Mouse (Mus musculus): ENCODE measurements around the gene Slc4a8. TPM values are rescaled to one million over a fixed set of nuclear protein-coding genes. Genes with fewer than 3 reads are reported as not detected.

Slc4a8 gene
- polyA plus RNA-seq, 1 experiment from 2014 or later, result 2.5 TPM

DNA sequence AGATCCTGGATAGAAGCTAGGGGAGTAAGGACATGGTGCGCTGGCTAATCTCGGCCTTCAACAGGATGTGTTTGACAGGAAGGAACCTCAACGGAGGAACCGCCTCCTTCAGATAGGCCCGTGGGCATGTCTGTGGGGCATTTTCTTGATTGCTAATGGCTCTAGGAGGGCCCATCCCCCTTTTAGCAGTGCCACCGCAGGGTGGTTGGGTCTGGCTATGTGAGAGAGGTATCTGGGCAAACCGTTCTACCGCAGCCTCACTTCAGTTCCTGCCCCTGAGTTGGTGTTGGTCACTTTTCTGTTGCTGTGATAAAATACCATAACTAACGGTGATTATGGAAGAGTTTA is 25.6 kb upstream of the Slc4a8 start:
- Histone ChIP-seq H3K4me1 (replicated peaks; ENCODE audit: control insufficient read depth, insufficient read depth, low read length) (no peaks in the 10 kb centered on the region), H3K4me2 (ENCODE audit: low read depth, low read length) (no peak overlapping the region), H3K9me3 (ENCODE audit: control insufficient read depth, low read length) (no peaks in the 10 kb centered on the region), H3K27me3 (ENCODE audit: control insufficient read depth, insufficient read depth, low read depth, low read length) (peaks cover 7% of the 10 kb centered on the region), H3K9ac (ENCODE audit: low read length) (no peak overlapping the region), H3K4me3 (ENCODE audit: low read length) (no peak overlapping the region), H3K27ac (ENCODE audit: low read length) (no peak overlapping the region), H3K36me3 (ENCODE audit: control insufficient read depth, insufficient read depth, low read length) (no peaks in the 10 kb centered on the region)
- ATAC-seq (ENCODE audit: low read depth), result no peak
- WGBS, result 75% methylated on average over 9 of the region's 9 CpGs

DNA sequence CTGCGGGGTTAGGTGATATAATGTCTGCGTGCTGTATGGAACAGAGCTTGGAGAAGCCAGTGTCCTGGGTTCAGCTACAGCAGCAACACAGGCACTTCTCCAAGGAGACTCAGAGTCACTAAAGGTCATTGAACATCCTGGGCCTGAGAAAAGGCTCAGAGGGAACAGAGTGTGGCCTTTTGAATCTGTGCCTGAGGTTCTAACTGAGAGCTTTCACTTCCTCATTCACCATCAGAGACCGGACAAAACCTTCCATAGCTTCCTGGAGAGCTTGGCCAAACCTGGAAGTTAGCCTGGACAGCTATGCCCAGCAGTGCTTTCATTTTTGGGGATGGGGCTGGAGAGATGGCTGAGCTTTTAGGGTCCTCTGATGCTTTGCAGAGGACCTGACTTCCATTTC is 23.9 kb upstream of the Slc4a8 start:
- Histone ChIP-seq H3K36me3 (ENCODE audit: control insufficient read depth, insufficient read depth, low read length) (no peaks in the 10 kb centered on the region), H3K4me3 (ENCODE audit: low read length) (no peak overlapping the region), H3K27me3 (ENCODE audit: control insufficient read depth, insufficient read depth, low read depth, low read length) (no peaks in the 10 kb centered on the region), H3K4me1 (replicated peaks; ENCODE audit: control insufficient read depth, insufficient read depth, low read length) (no peaks in the 10 kb centered on the region), H3K4me2 (ENCODE audit: low read depth, low read length) (no peak overlapping the region), H3K9me3 (ENCODE audit: control insufficient read depth, low read length) (no peaks in the 10 kb centered on the region), H3K27ac (ENCODE audit: low read length) (no peak overlapping the region), H3K9ac (ENCODE audit: low read length) (no peak overlapping the region)
- 90% methylated on average over 3 of the region's 3 CpGs for WGBS
- ATAC-seq (ENCODE audit: low read depth), result no peak

DNA sequence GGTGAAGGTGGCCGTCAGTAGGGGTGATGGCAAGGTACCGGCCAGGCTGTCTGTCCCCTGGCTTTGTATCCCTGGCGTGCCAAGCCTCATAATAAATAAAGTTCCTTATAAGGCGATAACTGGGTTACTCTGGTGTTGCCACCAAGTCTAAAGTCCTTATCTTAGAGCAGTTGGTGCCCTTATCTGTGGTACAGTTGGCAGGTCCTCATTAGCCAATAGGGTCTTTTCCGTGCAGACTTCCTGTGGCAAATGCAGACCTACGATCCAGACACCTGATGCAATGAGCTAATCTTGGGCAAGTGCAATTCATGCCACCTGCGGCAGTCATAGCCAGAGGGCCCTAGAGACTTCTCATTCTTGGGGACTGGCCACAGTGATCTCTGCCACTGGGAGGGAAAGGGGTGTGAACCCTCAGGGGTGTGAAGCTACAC is 23.2 kb upstream of the Slc4a8 start:
- Histone ChIP-seq H3K4me2 (ENCODE audit: low read depth, low read length) (no peak overlapping the region), H3K4me1 (replicated peaks; ENCODE audit: control insufficient read depth, insufficient read depth, low read length) (no peaks in the 10 kb centered on the region), H3K4me3 (ENCODE audit: low read length) (no peak overlapping the region), H3K9ac (ENCODE audit: low read length) (no peak overlapping the region), H3K27ac (ENCODE audit: low read length) (no peak overlapping the region), H3K36me3 (ENCODE audit: control insufficient read depth, insufficient read depth, low read length) (no peaks in the 10 kb centered on the region), H3K27me3 (ENCODE audit: control insufficient read depth, insufficient read depth, low read depth, low read length) (no peaks in the 10 kb centered on the region), H3K9me3 (ENCODE audit: control insufficient read depth, low read length) (no peaks in the 10 kb centered on the region)
- WGBS, result 72% methylated on average over 7 of the region's 7 CpGs
- ATAC-seq (ENCODE audit: low read depth), result no peak

DNA sequence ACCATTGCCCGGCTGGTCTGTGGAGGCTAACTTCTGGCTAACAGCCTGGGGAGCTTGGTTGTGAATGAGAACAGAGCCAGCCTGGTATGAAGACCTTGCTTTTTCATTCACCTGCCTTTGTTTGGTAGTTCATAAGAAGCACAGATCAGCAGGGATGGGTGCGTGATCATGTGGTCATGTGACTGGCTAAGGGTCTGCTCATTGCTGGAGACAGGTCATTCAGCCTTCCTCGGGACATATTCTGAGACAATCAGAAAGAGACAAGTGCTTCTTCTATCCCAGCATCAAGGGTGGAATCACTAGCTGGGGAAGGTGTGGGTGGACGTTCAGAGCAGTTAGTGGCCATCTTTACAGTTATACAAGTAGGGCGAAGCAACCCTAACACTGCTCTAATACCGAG is 22.1 kb upstream of the Slc4a8 start:
- 83% methylated on average over 6 of the region's 6 CpGs for WGBS
- H3K9ac ChIP-seq (ENCODE audit: low read length), result no peak overlapping the region
- no peak overlapping the region for H3K4me2 ChIP-seq (ENCODE audit: low read depth, low read length)
- no peaks in the 10 kb centered on the region for H3K36me3 ChIP-seq (ENCODE audit: control insufficient read depth, insufficient read depth, low read length)
- ATAC-seq (ENCODE audit: low read depth), result no peak
- no peak overlapping the region for H3K4me3 ChIP-seq (ENCODE audit: low read length)
- no peaks in the 10 kb centered on the region for H3K27me3 ChIP-seq (ENCODE audit: control insufficient read depth, insufficient read depth, low read depth, low read length)
- no peaks in the 10 kb centered on the region for H3K9me3 ChIP-seq (ENCODE audit: control insufficient read depth, low read length)
- no peaks in the 10 kb centered on the region for H3K4me1 ChIP-seq (replicated peaks; ENCODE audit: control insufficient read depth, insufficient read depth, low read length)
- no peak overlapping the region for H3K27ac ChIP-seq (ENCODE audit: low read length)

DNA sequence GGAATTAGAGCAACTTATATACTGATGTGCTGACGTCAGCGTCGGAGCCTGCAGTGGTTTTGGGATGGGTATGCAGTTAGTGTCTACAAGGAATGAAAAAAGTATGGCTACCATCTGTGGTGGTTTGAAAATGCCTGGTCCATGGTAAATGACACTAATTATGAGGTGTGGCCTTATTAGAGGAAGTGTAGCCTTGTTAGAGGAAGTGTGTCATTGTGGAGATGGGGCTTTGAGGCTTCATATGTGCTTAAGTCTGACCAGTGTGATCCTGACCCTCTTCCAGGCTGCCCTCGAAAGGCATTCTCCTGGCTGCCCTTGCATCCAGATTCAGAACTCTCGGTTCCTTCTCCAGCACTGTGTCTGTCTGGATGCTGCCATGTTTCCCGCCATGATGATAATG is 18.3 kb upstream of the Slc4a8 start:
- no peak for ATAC-seq (ENCODE audit: low read depth)
- 91% methylated on average over 6 of the region's 6 CpGs for WGBS

DNA sequence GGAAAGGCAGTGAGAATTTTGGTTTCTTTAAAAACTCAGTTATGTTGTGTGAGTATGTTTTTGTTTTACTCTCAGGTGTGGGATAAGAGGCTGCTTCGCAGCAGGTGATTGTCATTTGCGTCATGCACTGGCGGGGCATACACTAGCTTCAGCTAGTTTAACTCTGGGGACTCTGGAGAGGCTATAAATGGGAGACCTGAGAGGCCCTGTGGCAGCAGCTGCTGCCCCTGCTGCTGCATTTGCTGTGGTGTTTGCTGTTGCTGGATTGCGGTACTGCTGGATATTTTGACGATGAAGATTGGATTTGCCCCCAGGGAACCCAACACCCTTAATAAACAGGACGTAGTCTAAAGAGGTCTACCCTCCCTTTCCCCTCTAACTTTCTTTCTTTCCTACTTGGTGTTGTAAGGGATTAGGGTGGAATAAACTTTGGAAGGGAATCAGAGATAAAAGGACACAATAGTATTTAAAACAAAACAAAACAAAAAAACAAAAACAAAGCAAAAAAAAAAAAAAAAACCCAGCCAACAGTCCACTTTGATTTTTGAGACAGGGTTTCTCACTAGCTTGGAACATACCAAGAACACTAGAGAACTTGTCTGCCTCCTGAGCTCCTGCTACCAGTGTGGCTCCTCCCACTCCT is 14.9 kb upstream of the Slc4a8 start:
- Histone ChIP-seq H3K27ac (ENCODE audit: low read length) (no peak overlapping the region), H3K9me3 (ENCODE audit: control insufficient read depth, low read length) (no peaks in the 10 kb centered on the region), H3K4me2 (ENCODE audit: low read depth, low read length) (peak overlapping the region; percentile 62), H3K9ac (ENCODE audit: low read length) (no peak overlapping the region), H3K36me3 (ENCODE audit: control insufficient read depth, insufficient read depth, low read length) (no peaks in the 10 kb centered on the region), H3K4me1 (replicated peaks; ENCODE audit: control insufficient read depth, insufficient read depth, low read length) (peaks cover 8% of the 10 kb centered on the region; the same call in 1 of the 2 replicates), H3K4me3 (ENCODE audit: low read length) (peak overlapping the region; percentile 33), H3K27me3 (ENCODE audit: control insufficient read depth, insufficient read depth, low read depth, low read length) (peaks cover 9% of the 10 kb centered on the region)
- no peak for ATAC-seq (ENCODE audit: low read depth)
- 30% methylated on average over 6 of the region's 6 CpGs for WGBS

More for the DNA sequence above, 18.3 kb upstream of the Slc4a8 start:
- Histone ChIP-seq H3K27ac (ENCODE audit: low read length) (no peak overlapping the region), H3K4me1 (replicated peaks; ENCODE audit: control insufficient read depth, insufficient read depth, low read length) (peaks cover 8% of the 10 kb centered on the region; the same call in 1 of the 2 replicates), H3K4me2 (ENCODE audit: low read depth, low read length) (no peak overlapping the region), H3K36me3 (ENCODE audit: control insufficient read depth, insufficient read depth, low read length) (no peaks in the 10 kb centered on the region), H3K9ac (ENCODE audit: low read length) (no peak overlapping the region), H3K4me3 (ENCODE audit: low read length) (no peak overlapping the region), H3K9me3 (ENCODE audit: control insufficient read depth, low read length) (no peaks in the 10 kb centered on the region), H3K27me3 (ENCODE audit: control insufficient read depth, insufficient read depth, low read depth, low read length) (peaks cover under 1% of the 10 kb centered on the region)

DNA sequence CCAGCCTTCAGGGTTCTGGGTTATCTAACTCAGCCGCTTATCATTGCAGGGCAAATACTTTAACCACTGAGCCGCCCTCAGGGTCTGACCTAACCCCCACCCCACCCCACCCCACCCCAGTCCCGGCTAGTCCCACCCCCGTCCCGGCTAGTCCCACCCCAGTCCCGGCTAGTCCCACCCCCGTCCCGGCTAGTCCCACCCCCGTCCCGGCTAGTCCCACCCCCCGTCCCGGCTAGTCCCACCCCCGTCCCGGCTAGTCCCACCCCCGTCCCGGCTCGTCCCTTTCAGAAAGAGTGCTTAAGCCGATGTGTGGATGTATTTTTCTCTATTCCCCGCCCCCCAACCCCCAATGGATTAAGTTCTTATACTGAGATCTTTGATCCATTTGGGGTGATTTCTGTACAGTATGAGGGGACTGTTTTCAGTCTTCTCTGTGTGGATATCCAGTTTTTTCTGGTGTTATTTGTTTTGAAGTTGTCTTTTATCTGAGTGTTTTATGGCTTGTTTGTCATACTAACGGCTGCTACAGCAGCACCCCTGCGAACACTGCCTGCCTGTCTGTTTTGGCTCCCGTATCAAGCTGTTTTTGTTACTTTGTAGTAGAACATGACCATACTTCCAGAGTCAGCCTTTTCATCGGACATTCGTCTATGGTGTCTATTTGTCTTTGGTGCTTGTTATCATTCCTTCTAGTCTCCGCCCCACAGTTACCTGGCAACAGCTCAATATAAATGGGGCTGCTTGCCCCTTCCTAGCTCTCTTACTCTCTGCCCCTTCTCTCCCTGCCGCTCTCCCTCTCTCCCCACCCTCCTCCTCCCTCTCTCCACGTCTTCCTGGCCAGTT is 14.2 kb upstream of the Slc4a8 start:
- Histone ChIP-seq H3K36me3 (ENCODE audit: control insufficient read depth, insufficient read depth, low read length) (no peaks in the 10 kb centered on the region), H3K27ac (ENCODE audit: low read length) (no peak overlapping the region), H3K9ac (ENCODE audit: low read length) (peak overlapping the region; percentile 39), H3K27me3 (ENCODE audit: control insufficient read depth, insufficient read depth, low read depth, low read length) (peaks cover 9% of the 10 kb centered on the region), H3K4me1 (replicated peaks; ENCODE audit: control insufficient read depth, insufficient read depth, low read length) (peaks cover 8% of the 10 kb centered on the region; the same call in 1 of the 2 replicates), H3K9me3 (ENCODE audit: control insufficient read depth, low read length) (no peaks in the 10 kb centered on the region), H3K4me2 (ENCODE audit: low read depth, low read length) (peak overlapping the region; percentile 62), H3K4me3 (ENCODE audit: low read length) (peak overlapping the region; percentile 33)
- peak; percentile 89 for ATAC-seq (ENCODE audit: low read depth)
- WGBS, result 2% methylated on average over 23 of the region's 27 CpGs

DNA sequence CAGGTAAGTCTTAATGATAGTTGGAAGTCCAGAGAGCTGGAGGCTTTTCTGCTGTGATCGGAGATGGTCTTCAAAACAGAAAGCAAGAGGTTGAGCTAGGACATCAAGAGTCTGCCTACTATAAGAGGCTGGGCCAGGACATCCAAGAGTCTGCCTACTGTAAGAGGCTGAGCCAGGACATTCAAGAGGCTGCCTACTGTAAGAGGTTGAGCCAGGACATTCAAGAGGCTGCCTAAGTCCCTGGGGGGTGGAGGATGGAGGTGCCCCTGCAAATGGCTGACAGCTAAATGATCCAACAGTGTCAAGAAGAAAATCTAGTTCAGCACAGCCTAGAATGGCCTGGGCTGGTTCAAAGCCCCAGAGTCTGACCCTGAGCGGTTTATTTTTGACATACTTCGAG is 13.0 kb upstream of the Slc4a8 start:
- Histone ChIP-seq H3K27ac (ENCODE audit: low read length) (no peak overlapping the region), H3K4me1 (replicated peaks; ENCODE audit: control insufficient read depth, insufficient read depth, low read length) (peaks cover 8% of the 10 kb centered on the region; the same call in 1 of the 2 replicates), H3K9me3 (ENCODE audit: control insufficient read depth, low read length) (no peaks in the 10 kb centered on the region), H3K36me3 (ENCODE audit: control insufficient read depth, insufficient read depth, low read length) (no peaks in the 10 kb centered on the region), H3K4me3 (ENCODE audit: low read length) (no peak overlapping the region), H3K4me2 (ENCODE audit: low read depth, low read length) (no peak overlapping the region), H3K27me3 (ENCODE audit: control insufficient read depth, insufficient read depth, low read depth, low read length) (peaks cover 12% of the 10 kb centered on the region), H3K9ac (ENCODE audit: low read length) (no peak overlapping the region)
- ATAC-seq (ENCODE audit: low read depth), result no peak
- 72% methylated on average over 3 of the region's 3 CpGs for WGBS

DNA sequence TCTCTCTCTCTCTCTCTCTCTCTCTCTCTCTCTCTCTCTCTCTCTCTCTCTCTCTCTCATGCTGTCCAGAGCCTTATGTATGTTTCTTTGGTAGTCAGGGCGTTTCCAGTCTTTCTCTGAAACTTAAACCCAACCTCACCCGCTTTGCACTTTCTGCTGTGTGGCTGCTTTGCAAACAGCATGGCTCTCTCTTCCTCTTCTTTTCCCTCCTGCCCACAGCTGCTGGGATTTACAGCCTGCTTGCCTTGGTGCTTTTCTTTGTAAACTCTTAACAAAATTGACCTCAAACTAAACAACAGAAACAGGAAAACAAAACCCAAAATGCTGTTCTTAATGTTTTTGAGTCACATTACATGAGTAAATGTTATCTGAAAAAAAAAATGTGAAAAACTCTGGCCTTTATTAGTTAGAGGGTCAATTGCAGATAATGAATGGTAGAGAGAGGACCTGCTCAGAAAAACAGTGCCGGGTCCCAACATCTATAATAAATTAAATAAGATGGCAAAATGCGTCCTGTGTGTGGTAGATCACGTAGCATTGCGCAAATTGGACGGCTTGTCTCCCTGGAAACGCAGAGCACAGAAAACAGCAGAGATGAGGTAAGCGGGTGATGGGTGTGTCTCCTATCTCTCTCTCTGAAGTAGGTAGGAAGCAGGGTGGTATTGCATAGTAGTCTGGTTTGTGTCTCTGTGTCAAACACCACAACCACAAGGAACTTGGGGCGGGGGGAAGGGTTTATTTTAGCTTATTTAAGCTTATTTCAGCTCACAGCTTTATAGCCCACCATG is 11.6 kb upstream of the Slc4a8 start:
- Histone ChIP-seq H3K4me3 (ENCODE audit: low read length) (no peak overlapping the region), H3K4me2 (ENCODE audit: low read depth, low read length) (no peak overlapping the region), H3K27me3 (ENCODE audit: control insufficient read depth, insufficient read depth, low read depth, low read length) (peaks cover 17% of the 10 kb centered on the region), H3K36me3 (ENCODE audit: control insufficient read depth, insufficient read depth, low read length) (no peaks in the 10 kb centered on the region), H3K9me3 (ENCODE audit: control insufficient read depth, low read length) (no peaks in the 10 kb centered on the region), H3K4me1 (replicated peaks; ENCODE audit: control insufficient read depth, insufficient read depth, low read length) (peaks cover 8% of the 10 kb centered on the region; the same call in 1 of the 2 replicates), H3K27ac (ENCODE audit: low read length) (no peak overlapping the region), H3K9ac (ENCODE audit: low read length) (no peak overlapping the region)
- WGBS, result 68% methylated on average over 10 of the region's 10 CpGs
- no peak for ATAC-seq (ENCODE audit: low read depth)
